Mouse (Mus musculus) testis, postnatal 14 days (tissue): ENCODE results near the gene Asb10.

Experiments used
- DNase-seq: peaks from one replicate; pipeline ENCODE4 v3.0.0; 2021; ENCODE audit warnings: low spot score

Asb10 gene

GRCm38 (mm10) chr5:24490413-24490920, 50.3 kb downstream of the Asb10 start:
- no peak for DNase-seq

GRCm38 (mm10) chr5:24486738-24487137, 54.0 kb downstream of the Asb10 start:
- no peak for DNase-seq

- peak; percentile 65 for DNase-seq
Observed at GRCm38 (mm10) chr5:24486097-24486496, 54.7 kb downstream of the Asb10 start.

GRCm38 (mm10) chr5:24484963-24485362, 55.8 kb downstream of the Asb10 start:
- no peak for DNase-seq

GRCm38 (mm10) chr5:24483326-24483725, 57.5 kb downstream of the Asb10 start:
- DNase-seq = no peak
